Mouse (Mus musculus): ENCODE measurements at regions not wholly inside any gene's neighbourhood (a gene's known extent, or its start where the extent isn't known, plus 50 kb on each side); places are given as distances from the start of the nearest gene placed in this dataset.

- TF ChIP-seq POLR2A (IDR thresholded peaks at IDR 0.05; ENCODE audit: borderline replicate concordance, control insufficient read depth, low read depth, low read length) (no peak), CTCF (IDR thresholded peaks at IDR 0.05; ENCODE audit: control insufficient read depth, insufficient read depth, low read length) (no peak)
- H3K4me3 ChIP-seq (replicated peaks; ENCODE audit: control insufficient read depth, low read depth, low read length) = no peak overlapping the region
- no peaks in the 10 kb centered on the region for H3K4me1 ChIP-seq (ENCODE audit: control insufficient read depth, insufficient read depth, low read length)
- H3K27ac ChIP-seq (ENCODE audit: control insufficient read depth, insufficient read depth, low read depth, low read length, poor library complexity) = no peak overlapping the region
- WGBS = 42% methylated on average over 4 of the region's 4 CpGs
Observed at GRCm38 (mm10) chr12:112235841-112236240, 89.8 kb downstream of the Kif26a start.

GRCm38 (mm10) chr12:112237061-112237490 is 91.1 kb downstream of the Kif26a start:
- no peak for TF ChIP-seq CTCF (IDR thresholded peaks at IDR 0.05; ENCODE audit: control insufficient read depth, insufficient read depth, low read length)
- TF ChIP-seq POLR2A (IDR thresholded peaks at IDR 0.05; ENCODE audit: borderline replicate concordance, control insufficient read depth, low read depth, low read length) = no peak
- 65% methylated on average over 13 of the region's 13 CpGs for WGBS
- no peaks in the 10 kb centered on the region for H3K4me1 ChIP-seq (ENCODE audit: control insufficient read depth, insufficient read depth, low read length)
- no peak overlapping the region for H3K4me3 ChIP-seq (replicated peaks; ENCODE audit: control insufficient read depth, low read depth, low read length)
- no peak overlapping the region for H3K27ac ChIP-seq (ENCODE audit: control insufficient read depth, insufficient read depth, low read depth, low read length, poor library complexity)

- H3K4me3 ChIP-seq (replicated peaks; ENCODE audit: control insufficient read depth, low read depth, low read length) = no peak overlapping the region
- no peak for TF ChIP-seq CTCF (IDR thresholded peaks at IDR 0.05; ENCODE audit: control insufficient read depth, insufficient read depth, low read length)
- no peak for TF ChIP-seq POLR2A (IDR thresholded peaks at IDR 0.05; ENCODE audit: borderline replicate concordance, control insufficient read depth, low read depth, low read length)
- H3K27ac ChIP-seq (ENCODE audit: control insufficient read depth, insufficient read depth, low read depth, low read length, poor library complexity) = no peak overlapping the region
- WGBS = 48% methylated on average over 7 of the region's 7 CpGs
- no peaks in the 10 kb centered on the region for H3K4me1 ChIP-seq (ENCODE audit: control insufficient read depth, insufficient read depth, low read length)
Observed at GRCm38 (mm10) chr12:112238834-112239233, 92.8 kb downstream of the Kif26a start.

DNA sequence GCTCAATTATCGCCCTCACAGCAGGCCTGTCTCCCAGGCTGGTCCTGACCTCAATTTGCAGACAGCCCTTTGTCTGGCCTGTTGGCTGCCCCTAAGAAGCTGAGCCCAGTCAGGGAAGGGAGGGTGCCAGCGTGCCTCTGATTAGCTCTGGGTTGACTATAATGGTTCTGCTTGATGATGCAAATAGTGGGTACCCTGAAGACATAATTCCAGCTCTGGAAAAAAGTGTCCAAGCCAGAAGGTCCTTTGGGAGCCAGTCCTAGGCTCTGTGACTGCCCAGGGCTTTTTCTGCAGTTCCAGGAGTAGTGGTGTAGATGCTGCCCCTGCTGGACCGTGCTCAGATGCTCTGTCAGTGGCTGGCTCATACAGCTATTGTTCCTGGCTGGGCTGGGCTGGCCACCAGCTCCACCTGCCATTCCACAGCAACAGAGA is 95.7 kb downstream of the Kif26a start:
- 35% methylated on average over 3 of the region's 3 CpGs for WGBS
- TF ChIP-seq CTCF (IDR thresholded peaks at IDR 0.05; ENCODE audit: control insufficient read depth, insufficient read depth, low read length) (no peak), POLR2A (IDR thresholded peaks at IDR 0.05; ENCODE audit: borderline replicate concordance, control insufficient read depth, low read depth, low read length) (no peak)
- H3K27ac ChIP-seq (ENCODE audit: control insufficient read depth, insufficient read depth, low read depth, low read length, poor library complexity) = no peak overlapping the region
- H3K4me3 ChIP-seq (replicated peaks; ENCODE audit: control insufficient read depth, low read depth, low read length) = no peak overlapping the region
- H3K4me1 ChIP-seq (ENCODE audit: control insufficient read depth, insufficient read depth, low read length) = no peaks in the 10 kb centered on the region

- Histone ChIP-seq H3K4me3 (replicated peaks; ENCODE audit: control insufficient read depth, low read depth, low read length) (no peak overlapping the region), H3K27ac (ENCODE audit: control insufficient read depth, insufficient read depth, low read depth, low read length, poor library complexity) (no peak overlapping the region), H3K4me1 (ENCODE audit: control insufficient read depth, insufficient read depth, low read length) (no peaks in the 10 kb centered on the region)
- TF ChIP-seq POLR2A (IDR thresholded peaks at IDR 0.05; ENCODE audit: borderline replicate concordance, control insufficient read depth, low read depth, low read length) = no peak
- no peak for TF ChIP-seq CTCF (IDR thresholded peaks at IDR 0.05; ENCODE audit: control insufficient read depth, insufficient read depth, low read length)
- WGBS = 80% methylated on average over 5 of the region's 5 CpGs
Observed at GRCm38 (mm10) chr12:112243231-112243630, 97.2 kb downstream of the Kif26a start.

DNA sequence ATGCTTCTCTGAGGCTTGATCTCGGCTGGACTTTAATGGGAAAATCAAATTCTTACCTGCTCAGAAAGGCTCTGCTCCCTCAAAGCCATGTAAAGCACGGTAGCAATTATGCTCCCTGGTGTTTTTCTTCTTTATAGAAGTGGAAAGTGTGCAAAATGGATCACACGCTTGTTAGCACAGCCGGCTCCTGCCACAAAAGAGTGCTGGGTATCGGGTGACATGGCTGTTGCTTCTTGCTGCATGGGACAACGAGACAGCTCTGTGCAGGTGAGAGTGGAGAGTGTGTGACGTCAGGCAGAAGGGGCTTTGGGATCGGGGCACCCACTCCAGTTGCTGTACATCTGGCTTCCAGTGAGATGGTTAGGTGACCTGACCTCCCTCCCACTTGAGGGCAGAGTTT is 104.9 kb downstream of the Kif26a start:
- no peak overlapping the region for H3K27ac ChIP-seq (ENCODE audit: control insufficient read depth, insufficient read depth, low read depth, low read length, poor library complexity)
- TF ChIP-seq POLR2A (IDR thresholded peaks at IDR 0.05; ENCODE audit: borderline replicate concordance, control insufficient read depth, low read depth, low read length) (no peak), CTCF (IDR thresholded peaks at IDR 0.05; ENCODE audit: control insufficient read depth, insufficient read depth, low read length) (no peak)
- H3K4me3 ChIP-seq (replicated peaks; ENCODE audit: control insufficient read depth, low read depth, low read length) = no peak overlapping the region
- no peaks in the 10 kb centered on the region for H3K4me1 ChIP-seq (ENCODE audit: control insufficient read depth, insufficient read depth, low read length)
- WGBS = 69% methylated on average over 8 of the region's 8 CpGs

DNA sequence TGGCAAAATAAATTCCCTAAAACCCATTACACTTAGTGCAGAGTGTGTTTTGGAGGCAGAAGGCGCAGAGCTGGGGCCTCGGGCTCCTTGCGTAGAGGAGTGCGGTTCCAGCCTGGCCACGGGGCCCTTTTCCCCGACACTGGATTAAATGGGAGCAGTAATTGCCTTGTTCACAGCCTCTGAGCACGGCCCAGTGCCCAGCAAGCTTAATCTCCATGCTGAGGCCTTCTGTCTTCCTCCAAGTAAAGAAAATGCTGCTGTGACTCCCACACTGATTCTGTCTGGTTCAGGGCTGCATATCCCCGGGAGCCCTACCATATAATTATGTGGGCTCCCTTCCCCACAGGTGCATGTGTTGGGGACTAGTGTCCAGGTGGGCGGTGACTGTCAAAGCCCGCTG is 107.5 kb downstream of the Kif26a start:
- WGBS = 81% methylated on average over 10 of the region's 10 CpGs
- Histone ChIP-seq H3K4me3 (replicated peaks; ENCODE audit: control insufficient read depth, low read depth, low read length) (no peak overlapping the region), H3K4me1 (ENCODE audit: control insufficient read depth, insufficient read depth, low read length) (no peaks in the 10 kb centered on the region), H3K27ac (ENCODE audit: control insufficient read depth, insufficient read depth, low read depth, low read length, poor library complexity) (no peak overlapping the region)
- TF ChIP-seq CTCF (IDR thresholded peaks at IDR 0.05; ENCODE audit: control insufficient read depth, insufficient read depth, low read length) = no peak

DNA sequence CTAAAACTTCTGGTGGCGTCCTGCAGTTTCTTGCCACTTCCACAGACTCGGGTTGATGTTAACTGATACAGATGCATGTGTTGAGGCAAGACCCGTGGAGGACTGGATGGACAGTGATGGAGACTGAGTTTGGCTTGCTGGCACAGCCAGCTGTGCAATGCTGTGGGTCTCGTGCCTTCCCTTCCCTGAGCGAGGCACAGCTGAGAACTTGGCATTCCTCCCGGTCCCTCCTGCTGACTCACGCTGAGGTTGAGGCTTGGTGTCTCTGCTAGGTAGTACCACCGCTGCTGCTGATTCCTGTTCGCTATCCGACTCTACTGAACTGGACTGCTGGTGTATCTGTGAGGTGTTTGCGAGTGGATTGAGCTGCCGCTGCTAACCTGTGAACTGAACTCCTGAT is 109.2 kb downstream of the Kif26a start:
- no peak for TF ChIP-seq CTCF (IDR thresholded peaks at IDR 0.05; ENCODE audit: control insufficient read depth, insufficient read depth, low read length)
- TF ChIP-seq POLR2A (IDR thresholded peaks at IDR 0.05; ENCODE audit: borderline replicate concordance, control insufficient read depth, low read depth, low read length) = no peak
- Histone ChIP-seq H3K4me1 (ENCODE audit: control insufficient read depth, insufficient read depth, low read length) (no peaks in the 10 kb centered on the region), H3K4me3 (replicated peaks; ENCODE audit: control insufficient read depth, low read depth, low read length) (no peak overlapping the region), H3K27ac (ENCODE audit: control insufficient read depth, insufficient read depth, low read depth, low read length, poor library complexity) (no peak overlapping the region)
- 74% methylated on average over 12 of the region's 12 CpGs for WGBS

DNA sequence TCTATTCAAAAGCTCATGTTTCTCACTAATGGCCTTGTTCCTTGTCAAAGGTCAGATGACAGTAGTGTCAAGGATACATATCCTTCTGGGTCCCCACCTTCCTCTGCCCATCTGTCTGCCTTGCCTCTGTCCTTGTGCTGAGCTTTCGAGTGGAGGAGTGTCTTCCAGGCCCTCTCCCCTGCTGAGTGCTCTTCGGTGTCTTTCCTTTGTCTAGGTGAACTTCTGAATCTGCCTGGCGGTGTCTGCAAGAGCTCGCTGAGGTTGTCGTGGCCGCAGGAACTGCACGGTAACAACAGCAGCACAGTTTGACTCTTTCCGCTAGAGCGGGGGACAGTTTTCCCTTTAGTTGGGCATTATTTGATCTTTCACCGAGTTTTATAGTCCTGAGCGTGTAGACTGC is 111.7 kb downstream of the Kif26a start:
- Histone ChIP-seq H3K27ac (ENCODE audit: control insufficient read depth, insufficient read depth, low read depth, low read length, poor library complexity) (no peak overlapping the region), H3K4me1 (ENCODE audit: control insufficient read depth, insufficient read depth, low read length) (no peaks in the 10 kb centered on the region), H3K4me3 (replicated peaks; ENCODE audit: control insufficient read depth, low read depth, low read length) (no peak overlapping the region)
- no peak for TF ChIP-seq POLR2A (IDR thresholded peaks at IDR 0.05; ENCODE audit: borderline replicate concordance, control insufficient read depth, low read depth, low read length)
- TF ChIP-seq CTCF (IDR thresholded peaks at IDR 0.05; ENCODE audit: control insufficient read depth, insufficient read depth, low read length) = no peak
- 73% methylated on average over 11 of the region's 11 CpGs for WGBS
